Mouse (Mus musculus) ZHBTc4 (cell line): ENCODE measurements around the gene Jak1.
A peak's percentile ranks its signal among the peaks of the same experiment; 100 is the strongest.
"Not testable (repeated sequence)": the region's sequence is repeated elsewhere in the genome, so short reads cannot be mapped to it uniquely, and the experiment has no call there.

Experiments
- DNase-seq: peaks from one replicate; pipeline ENCODE4 v3.0.0-alpha.2; 2011; ENCODE audit warnings: low read depth, low spot score

Jak1 gene

DNA sequence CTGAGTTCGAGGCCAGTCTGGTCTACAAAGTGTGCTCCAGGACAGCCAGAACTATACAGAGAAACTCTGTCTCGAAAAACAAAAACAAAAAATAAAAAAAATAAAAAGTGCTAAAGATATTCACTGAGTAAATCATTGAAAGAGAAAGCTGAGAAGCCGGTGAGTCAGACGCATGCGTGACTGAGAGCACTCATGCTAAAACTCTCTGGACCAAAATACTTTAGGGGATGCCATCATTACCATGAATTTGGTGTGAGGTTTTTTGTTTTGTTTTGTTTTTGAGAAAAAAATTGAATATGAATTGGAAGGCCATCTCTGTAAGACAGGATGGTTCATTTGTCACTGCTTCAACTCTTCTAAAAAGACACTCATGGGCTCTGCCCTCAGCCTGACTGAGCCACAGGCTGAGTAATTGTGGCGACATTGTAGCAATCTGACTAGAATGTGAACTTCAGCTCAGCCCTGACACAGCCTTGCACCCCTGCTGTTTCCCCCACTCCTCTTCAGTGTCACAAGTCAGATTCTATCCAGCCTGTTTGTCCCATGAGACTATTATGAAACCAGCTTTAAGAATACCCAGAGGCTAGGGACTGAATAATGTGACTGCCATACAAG, 11.5 kb upstream of the Jak1 start:
- no peak for DNase-seq

DNA sequence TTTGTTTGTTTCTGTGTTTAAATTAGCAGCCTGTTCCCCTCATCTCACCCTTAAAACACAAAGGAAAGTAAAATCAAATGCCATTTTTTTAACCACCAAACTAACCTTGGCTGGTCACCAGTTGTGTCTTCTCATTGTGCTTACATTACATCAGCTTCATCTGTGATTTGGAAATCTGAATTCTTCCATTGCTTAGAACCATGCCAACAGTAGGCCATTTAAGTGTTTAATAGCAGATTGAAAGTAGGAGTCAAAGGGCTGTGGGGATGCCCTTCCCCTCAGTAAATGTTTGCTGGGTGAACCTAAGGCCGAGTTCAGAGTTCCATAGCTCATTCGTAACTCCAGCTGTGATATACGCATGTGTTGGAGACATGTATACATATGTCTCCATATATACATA, 10.8 kb upstream of the Jak1 start:
- no peak for DNase-seq

DNA sequence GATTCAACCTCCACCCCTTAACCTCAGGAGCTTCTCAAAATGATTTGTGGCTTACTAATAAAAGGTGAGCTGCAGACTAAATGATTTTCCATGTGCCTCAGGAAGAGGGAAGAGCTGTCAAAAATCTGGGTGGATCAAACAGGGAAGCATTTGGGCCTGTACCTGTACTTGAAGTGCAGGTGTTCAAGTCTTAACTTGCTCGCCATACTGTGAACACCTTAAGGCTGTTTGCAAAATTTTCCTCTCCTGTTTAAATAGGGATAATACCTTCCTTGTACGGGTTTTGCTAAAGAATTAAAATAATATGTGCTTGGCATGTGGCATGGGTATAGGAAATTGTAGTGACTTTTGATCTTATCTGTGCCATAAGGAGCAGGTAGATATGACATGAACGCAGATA, 5.7 kb upstream of the Jak1 start:
- DNase-seq: no peak

DNA sequence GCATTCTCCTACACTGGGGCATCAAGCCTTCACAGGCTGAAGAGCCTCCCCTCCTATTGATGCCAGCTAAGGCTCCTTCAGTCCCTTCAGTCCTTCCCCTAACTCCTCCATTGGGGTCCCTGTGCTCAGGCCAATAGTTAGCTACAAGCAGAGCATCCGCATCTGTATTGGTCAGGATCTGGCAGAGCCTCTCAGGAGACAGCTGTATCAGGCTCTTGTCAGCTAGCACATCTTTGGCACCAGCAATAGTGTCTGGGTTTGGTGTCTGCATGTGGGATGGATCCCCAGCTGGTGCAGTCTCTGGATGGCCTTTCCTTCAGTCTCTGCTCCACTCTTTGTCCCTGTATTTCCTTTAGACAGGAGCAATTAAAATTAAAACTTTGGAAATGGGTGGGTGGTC, 3.4 kb upstream of the Jak1 start:
- DNase-seq: not testable (repeated sequence)

DNA sequence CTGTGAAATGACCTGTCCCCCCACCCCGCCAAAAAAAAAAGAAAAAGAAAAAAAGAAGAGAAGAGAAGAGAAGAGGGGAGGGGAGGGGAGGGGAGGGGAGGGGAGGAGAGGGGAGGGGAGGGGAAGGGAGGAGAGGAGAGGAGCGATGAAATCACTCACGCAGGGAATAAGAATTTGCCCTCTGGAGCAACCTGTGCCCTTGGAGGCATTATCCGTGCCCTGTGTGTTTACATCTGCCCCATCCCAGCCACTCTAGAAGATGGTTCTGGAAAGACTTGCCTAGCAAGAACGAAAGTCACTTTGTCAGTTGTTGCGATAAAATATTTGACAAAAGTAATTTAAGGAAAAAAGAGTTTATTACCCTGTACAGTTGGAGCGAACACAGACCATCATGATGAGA, 441 bp upstream of the Jak1 start:
- DNase-seq: no peak

DNA sequence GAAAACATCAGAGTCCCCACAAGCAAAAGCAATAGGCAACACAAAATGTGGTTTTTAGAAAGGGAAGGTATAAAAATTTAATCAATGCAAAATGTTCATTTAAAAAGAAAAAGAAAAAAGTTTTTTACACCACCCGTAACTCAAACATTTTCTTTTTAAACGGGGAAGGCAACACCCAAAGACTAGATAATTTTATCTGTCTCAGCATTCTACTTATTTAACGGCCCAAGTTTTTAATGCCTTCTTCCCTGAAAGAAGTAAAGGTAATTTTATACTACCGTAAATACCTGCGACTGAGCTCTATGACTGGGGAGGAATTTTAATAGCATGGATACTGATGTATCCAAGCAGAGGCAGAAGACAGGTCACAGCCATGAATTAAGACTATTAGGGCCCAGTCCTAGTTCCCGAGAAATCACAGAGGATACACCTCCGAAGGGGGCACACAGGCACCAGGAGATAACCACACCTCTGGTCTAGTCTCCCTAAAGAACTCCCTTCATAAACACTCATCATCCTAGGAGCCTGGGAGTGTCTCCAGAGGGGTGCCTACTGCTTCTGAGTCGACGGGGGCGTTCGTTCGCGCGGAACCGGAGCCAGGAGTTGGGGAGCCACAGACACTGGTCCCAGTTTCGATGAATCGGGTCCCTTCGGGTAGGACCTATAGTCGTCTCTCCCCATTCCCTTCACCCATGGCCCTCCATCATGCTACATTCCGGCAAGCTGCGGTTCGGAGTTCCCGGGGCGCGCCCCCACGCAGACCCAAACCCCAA, 928 bp downstream of the Jak1 start:
- peak; percentile 48 for DNase-seq

DNA sequence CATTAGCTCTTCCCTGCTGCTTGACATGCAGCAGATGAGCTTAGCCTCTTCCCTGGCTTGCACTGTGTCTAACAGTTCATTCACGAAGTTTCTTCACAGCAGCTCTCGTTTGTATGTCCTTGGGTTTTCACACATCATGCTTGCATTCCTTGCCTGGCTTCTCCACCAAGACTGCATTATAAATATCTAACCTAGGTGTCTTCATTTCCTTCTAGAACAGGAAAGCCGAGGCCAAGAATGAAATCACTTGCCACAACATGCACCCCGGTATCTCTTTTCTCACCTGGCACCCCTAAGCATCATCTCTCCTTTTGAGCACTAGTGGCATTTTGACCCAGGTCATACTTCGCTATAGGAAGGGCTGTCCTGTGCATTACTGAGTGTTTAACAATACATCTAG, 3.5 kb downstream of the Jak1 start:
- DNase-seq: no peak

DNA sequence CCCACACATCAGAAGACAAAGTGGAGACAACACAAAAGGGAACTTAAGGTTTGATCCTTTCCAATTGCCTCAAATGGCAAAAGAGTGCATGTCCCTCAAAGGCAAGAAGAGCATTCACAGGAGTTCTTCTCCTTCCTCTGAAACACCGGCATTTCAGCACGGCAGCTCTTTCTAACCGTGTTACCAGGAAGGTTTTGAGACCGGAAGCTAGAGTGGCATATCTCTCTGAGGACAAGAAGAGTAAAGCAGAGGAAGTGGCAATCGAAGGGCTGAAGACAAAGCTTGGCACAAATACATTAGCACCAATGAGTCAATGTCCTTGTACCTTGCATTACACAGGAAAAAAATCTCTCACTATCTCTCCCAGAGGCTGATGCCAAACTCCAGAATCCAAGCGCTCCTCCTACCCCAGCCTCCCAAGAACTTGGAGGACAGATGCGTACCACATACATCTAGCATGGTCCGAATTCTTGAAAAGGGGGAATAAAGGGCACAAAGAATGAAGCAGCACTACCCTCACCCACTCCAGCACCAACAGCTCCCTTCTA, 4.3 kb downstream of the Jak1 start:
- DNase-seq: no peak

DNA sequence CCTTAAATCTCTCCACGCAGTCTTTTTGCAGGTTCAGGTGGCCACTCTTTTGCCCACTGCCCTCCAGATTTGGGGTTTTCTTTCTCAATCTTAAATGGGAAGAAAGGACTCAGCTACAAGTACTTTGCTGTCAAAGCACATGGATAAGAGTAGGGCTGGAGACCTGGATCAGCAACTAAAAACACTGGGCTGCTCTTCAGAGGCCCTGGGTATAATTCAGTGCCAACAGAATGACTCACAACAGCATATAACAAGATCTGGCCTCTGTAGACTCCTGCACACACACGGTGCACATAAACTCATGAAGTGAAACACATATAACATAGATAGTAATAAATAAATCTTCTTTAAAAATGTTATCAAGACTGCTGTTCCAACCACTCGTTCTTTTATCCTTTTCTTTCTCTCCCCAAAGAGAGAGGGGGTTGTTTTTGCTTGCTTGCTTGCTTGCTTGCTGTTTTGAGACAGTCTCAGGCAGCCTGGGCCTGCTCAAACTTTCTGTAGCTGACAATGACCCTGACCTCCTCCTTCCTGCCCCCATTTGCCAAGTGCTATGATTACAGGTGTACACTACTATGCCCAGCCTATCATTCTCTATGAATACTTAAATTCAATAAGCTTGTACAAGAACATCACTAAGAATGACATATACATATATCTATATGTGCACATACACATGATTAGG, 8.4 kb downstream of the Jak1 start:
- no peak for DNase-seq

DNA sequence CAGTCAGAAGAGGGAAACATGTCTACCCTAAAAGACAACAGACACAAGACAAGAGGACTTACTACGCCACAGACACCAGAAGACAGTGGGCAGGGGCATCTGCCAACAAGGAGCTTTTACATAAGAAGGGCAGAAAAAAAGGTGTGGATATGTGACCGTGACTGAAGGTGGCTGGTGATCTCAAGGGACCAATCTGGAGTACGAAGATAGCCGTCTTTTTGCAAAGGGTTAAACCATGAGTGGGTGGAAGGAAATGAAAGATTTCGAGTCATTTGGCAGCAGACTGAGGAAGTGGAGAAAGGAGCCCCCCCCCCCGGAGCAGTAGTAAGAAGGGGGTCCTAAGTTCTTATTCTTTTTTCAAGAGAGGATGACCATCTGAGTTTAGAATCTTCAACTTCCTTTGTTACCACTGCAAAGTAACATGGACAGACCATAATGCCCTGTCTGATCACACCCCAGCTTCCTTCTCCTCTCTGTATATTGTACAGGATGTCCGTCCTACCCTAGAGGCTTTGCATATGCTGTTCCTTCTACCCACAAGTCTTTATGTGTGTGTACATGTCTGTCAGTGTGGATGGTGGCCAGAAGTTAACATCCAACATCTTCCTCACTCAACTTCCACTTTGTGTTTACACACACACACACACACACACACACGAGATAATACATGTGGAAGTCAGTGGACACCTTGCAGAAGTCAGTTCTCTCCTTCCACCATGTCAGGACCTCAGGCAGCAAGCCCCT, 10.3 kb downstream of the Jak1 start:
- DNase-seq: no peak

DNA sequence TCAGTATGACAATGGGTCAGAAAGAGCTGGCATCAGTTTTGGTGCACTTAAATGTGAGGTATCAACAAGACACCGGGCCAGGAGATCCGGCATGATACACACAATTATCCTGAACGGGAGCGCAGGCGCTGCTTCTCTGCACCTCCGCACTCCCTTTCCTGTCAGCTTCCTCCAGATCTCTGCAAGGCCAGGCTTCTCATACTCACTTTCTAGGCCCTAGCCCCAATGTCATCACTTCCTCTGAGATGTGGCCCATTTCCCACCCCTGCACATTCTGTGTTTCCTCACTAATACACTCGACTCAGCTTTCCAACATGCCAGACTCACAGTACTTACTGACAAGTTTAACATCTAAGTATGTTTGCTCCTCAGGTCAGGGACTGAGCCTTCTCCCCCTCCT, 11.1 kb downstream of the Jak1 start:
- no peak for DNase-seq

DNA sequence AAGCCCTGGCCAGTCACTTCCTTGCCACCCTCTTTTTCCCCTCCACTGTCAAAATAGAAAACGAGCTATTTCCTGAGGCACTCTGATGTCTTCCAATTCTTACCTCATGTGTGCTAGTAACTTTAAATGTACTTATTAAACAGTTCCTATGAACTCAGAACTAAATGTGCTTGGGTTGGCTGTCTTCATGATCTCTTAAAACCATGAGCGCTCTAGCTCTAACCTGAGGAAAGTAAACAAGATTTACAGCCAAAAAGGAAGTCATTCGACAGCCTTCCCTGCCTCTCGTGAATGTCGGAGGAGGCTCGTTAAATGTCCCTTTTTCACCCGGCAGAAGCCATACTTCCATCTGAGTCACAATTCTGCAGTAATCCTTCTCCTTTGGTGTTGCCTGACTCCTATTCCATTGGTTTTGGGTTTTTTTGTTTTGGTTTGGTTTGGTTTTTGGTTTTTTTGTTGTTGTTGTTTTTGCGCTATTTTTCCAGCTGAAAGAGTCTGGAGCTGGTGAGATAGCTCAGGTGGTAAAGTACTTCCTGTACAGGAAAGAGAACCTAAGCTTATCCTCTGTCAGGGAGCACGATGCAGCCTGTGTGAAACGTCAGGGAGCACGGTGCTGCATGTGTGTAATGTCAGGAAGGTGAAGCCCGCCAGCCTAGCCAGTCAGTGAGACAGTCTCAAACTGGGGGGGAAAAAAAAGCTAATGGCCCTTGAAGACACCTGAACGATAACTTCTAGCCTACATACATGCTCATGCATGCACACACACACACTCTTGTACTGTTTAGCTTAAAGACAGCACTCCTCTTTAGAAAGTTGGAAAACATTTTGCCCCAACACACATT, 12.1 kb downstream of the Jak1 start:
- no peak for DNase-seq

DNA sequence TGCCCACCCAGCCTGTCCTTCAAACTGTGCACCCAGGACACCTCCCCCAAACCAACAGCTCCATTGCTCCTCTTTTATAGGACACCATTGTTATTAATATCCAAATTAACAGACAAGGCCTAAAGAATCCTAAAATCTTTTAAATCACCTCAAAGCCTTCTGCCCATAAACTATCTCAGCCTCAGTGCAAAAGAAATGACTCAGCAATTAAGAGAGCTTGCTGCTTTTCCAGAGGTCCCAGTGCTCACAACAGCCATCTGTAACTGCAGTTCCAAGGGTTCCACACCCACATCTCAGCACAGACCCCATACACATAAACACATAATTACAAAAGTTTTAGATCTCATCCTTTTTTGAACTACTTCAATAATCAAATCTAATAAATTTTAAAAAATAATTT, 13.1 kb downstream of the Jak1 start:
- no peak for DNase-seq

DNA sequence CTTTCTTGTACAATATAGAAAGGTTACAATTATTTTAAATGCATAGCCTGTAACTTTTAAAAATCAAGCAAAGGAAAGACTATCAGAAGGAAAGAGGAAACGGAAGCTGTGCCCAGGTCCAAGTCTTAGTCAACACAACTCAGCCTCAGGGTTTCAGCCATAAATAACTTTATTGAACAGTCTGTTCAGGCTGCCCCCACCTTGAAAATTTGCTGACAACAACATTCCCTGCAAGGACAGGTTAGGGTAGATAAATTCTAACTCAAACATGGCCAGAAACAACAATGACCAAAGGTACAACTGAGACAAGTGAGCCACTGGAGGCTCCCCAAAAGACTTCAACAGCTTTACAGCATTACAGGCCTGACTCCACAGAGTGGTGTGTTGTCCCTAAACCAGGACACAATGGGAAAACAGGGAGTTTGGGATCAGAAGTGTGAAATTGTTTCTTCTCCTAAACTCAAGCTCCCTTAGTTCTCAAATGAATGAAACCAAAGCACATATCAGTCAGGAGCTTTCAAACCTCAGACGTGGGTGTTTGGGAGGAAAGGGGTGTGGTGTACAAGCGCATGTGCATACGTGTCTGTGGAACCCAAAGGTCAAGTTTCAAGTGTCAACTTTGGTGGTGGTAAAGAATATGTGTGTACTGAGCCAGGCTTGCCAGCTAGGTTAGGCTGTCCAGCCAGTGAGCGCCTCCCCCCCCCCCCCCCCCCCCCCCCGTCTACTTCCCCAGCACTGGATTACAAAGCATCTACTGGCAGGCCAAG, 14.9 kb downstream of the Jak1 start:
- no peak for DNase-seq

DNA sequence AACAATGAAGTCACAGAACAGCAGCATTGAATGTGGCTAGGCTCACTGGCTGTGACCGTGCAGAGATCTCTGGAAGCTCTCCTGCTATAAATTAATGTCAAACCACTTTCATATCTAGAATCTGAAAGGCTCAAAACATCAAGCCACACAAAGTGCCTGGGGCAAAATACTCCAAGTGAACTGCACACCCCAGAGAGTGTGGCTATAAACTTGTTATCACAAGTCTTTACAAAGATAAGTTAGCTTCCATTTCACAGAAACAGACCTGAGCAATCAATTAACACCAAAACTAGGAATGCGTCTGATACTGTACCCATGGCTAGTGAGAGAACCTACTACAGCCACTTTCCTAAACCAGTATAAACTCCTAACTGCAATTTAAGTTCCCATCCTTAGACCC, 17.7 kb downstream of the Jak1 start:
- no peak for DNase-seq

DNA sequence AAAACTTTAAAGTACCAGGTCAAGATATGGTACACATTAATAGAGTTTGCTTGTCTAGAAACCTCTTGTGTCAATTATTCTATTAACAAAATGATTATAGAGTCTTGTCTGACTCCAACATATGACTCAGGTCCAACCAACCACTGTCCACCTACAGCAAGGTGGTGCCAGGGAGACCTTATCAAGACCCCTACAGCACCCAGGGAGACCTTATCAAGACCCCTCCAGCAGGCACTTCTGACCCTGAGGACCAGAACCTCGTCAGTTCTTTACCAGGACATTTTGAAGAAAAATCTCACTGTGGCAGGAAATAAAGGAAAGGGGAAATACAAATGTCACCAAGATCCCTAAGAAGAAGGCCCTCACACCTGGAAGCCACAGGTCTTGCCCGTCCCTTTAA, 18.5 kb downstream of the Jak1 start:
- no peak for DNase-seq

DNA sequence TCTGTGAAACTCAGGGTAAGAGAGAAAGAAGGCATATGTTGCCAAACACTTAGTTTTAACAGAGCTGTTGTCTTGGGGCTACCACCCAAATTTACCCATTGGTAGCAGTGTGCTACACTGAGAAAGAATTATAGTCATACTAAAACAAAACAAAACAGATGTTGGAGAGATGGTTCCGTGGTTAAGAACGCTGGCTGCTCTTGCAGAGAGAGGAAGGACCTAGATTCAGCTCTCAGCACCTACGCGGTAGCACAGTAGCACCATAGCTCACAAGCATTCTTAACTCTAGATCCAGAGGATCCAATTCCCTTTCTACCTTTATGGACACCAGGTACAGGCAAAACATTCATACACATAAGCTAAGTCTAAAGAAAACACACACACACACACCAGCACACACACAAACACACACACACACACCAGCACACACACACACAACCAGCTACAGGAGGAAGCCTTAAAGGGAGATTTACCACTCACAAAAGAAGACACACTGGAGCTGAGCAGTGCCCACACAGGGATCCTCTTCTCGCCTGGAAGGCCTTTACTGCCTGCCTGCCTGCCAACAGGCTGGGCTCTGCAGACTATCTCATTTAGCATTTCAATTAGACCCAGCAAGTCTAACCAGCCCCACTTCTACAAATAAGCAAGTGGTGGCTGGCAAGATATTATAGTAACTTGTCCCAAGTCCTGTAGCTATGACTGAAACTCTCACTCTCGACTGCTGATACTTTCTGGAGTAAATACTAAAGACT, 20.6 kb downstream of the Jak1 start:
- no peak for DNase-seq

DNA sequence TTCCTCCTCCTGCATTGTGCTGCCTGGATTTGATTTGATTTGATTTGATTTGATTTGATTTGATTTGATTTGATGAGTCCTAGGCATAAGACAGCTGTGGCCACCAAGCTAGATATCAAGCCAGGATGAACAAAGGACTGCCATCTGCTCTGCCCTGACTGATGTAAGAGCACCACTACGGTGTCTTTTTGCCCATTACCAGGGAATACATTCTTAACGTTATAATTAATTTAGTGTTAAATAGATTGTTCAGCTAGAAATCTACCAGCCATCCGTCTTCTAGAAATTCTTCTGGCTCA, 24.3 kb downstream of the Jak1 start:
- DNase-seq: no peak

DNA sequence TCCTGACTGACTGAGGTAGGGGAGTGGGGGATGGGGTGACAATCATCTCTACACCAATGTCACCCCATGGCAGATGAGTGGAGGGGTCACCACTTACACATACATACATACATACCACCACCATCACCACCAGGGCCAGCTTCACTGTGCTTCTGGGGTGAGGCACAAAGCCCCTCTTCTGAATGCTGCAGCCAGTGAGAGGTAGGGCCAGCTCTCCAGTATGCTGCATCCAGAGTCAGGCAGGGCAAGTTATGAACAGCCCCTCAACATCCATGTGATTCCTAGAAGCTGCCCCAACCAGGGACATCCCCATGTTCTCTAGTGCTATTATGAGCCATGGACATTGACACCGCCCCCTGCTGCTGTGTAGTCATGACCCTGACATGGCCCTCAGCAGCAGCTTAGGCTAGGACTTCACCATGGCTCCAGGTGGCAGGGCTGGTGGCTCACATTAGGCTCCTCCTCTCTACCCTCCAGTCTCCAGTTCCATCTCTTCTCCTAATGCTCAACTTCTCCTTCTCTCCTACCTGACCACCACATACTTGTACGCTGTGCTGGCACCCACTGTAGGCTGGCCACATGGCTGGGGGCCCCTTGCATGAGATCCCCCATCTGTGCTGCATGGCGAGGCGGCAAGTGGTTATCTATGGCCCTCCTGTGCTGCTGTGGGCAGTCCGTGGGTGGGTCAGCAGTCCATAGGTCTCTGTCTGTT, 24.8 kb downstream of the Jak1 start:
- no peak for DNase-seq
